Comparison of ENCODE assay signal across 17 mouse cellular contexts in the genomic region with DNA sequence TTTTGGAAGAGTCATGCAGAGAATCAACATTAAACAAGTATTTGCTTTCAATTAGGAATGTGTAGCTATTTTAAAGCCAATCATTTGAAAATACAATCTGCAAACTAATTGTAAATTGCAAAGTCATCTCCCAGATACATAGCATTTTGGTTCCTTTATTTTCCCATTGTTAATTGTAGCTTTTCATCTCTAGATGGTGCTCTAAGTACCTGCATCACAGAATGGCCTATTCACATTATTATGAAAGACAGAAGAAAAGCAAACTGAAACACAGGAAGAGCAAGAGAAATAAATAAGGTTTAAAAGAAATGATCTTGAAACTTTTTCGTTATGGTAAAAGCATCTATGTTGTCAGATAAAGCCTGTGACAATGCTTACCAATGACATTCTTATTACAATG.
DNase-seq lines count a peak whose midpoint lies in the region; ATAC-seq and TF ChIP-seq lines count a peak whose summit lies in the region.
"Had no signal": no experiment of that assay in that cellular context is flagged by ENCODE, and none has a peak within 500 bp of the region (broad histone marks: within the 10 kb centered on the region; RNA-seq: fewer than 3 reads in every experiment).

No protein-coding gene starts in this region.

- no peaks in the 10 kb centered on the region for H3K4me1 ChIP-seq in limb, embryonic 14.5 days (ENCODE audit: control insufficient read depth, insufficient read depth, low read length)
- H3K4me1 ChIP-seq in limb, embryonic 10.5 days: no peaks in the 10 kb centered on the region
- H3K4me1 ChIP-seq: heart, embryonic 15.5 days; hindbrain, embryonic 15.5 days; midbrain, embryonic 12.5 days had no signal

- H3K36me3 ChIP-seq in limb, embryonic 14.5 days (ENCODE audit: control insufficient read depth, insufficient read depth, low read length): no peaks in the 10 kb centered on the region
- no peaks in the 10 kb centered on the region for H3K36me3 ChIP-seq in limb, embryonic 10.5 days
- H3K36me3 ChIP-seq: heart, embryonic 15.5 days; hindbrain, embryonic 15.5 days; midbrain, embryonic 12.5 days had no signal

- H3K4me3 ChIP-seq in limb, embryonic 14.5 days (replicated peaks; ENCODE audit: low read length): no peak overlapping the region
- H3K4me3 ChIP-seq in limb, embryonic 10.5 days: no peak overlapping the region
- H3K4me3 ChIP-seq: heart, embryonic 15.5 days; hindbrain, embryonic 15.5 days; midbrain, embryonic 12.5 days had no signal

- no peak overlapping the region for H3K27ac ChIP-seq in limb, embryonic 14.5 days (replicated peaks; ENCODE audit: low read depth, low read length)
- H3K27ac ChIP-seq in limb, embryonic 10.5 days: no peak overlapping the region
- H3K27ac ChIP-seq: heart, embryonic 15.5 days; hindbrain, embryonic 15.5 days; macrophage; midbrain, embryonic 12.5 days had no signal

- no peak overlapping the region for H3K9ac ChIP-seq in limb, embryonic 14.5 days (ENCODE audit: low read depth, low read length, severe bottlenecking)
- H3K9ac ChIP-seq: heart, embryonic 15.5 days; hindbrain, embryonic 15.5 days; midbrain, embryonic 12.5 days had no signal

- peak; percentile 80; the same call in 1 of the 2 replicates for ATAC-seq in frontal cortex, adult (ENCODE audit: low TSS enrichment)
- no peak for ATAC-seq in limb, embryonic 14.5 days (ENCODE audit: low FRiP score, low read depth)
- ATAC-seq: activated CD4-positive, CD25-positive, alpha-beta regulatory T cell, adult 4 months had no signal

- no peak for TF ChIP-seq POLR2A in limb, embryonic 14.5 days (IDR thresholded peaks at IDR 0.05; ENCODE audit: borderline replicate concordance, extremely low read depth, insufficient read depth, insufficient read length)

- H3K9me3 ChIP-seq in limb, embryonic 14.5 days (ENCODE audit: control insufficient read depth, low read length): no peaks in the 10 kb centered on the region
- no peaks in the 10 kb centered on the region for H3K9me3 ChIP-seq in limb, embryonic 10.5 days (replicated peaks)
- H3K9me3 ChIP-seq: heart, embryonic 15.5 days; hindbrain, embryonic 15.5 days; midbrain, embryonic 12.5 days had no signal

- H3K4me2 ChIP-seq in limb, embryonic 14.5 days (replicated peaks; ENCODE audit: low read depth, low read length, severe bottlenecking): no peak overlapping the region
- H3K4me2 ChIP-seq: heart, embryonic 15.5 days; hindbrain, embryonic 15.5 days; midbrain, embryonic 12.5 days had no signal

- 80% methylated on average over 1 of the region's 1 CpGs for WGBS in limb, embryonic 14.5 days
- 87% methylated on average over 1 of the region's 1 CpGs for WGBS in limb, embryonic 10.5 days

- no peak for DNase-seq in frontal cortex, postnatal 25 days (ENCODE audit: low spot score in 2 of 2)
- peak; percentile 8 for DNase-seq in limb, embryonic 14.5 days (ENCODE audit: low spot score)
- DNase-seq in limb, embryonic 10.5 days (ENCODE audit: low spot score): no peak
- DNase-seq in adipocyte (ENCODE audit: low spot score): peak; percentile 14
- peak; percentile 11 for DNase-seq in telencephalon, adult 2 months (ENCODE audit: low read depth, low spot score)
- DNase-seq in adrenal gland, postnatal 14 days: no peak
- DNase-seq: cerebellum, adult 8-10 months; kidney, adult 9 months; liver; lung, adult 18-20 months had no signal

- H3K27me3 ChIP-seq in limb, embryonic 14.5 days (ENCODE audit: control insufficient read depth, insufficient read depth, low read length): no peaks in the 10 kb centered on the region
- H3K27me3 ChIP-seq in limb, embryonic 10.5 days (ENCODE audit: low read depth, poor library complexity, severe bottlenecking): no peaks in the 10 kb centered on the region
- H3K27me3 ChIP-seq: CH12.LX; heart, embryonic 15.5 days; hindbrain, embryonic 15.5 days; midbrain, embryonic 12.5 days had no signal

Comparison
In these comparisons a context has a peak if more than half of its experiments do, and no peak if none do; other contexts are left out.
1. DNase-seq: peak in limb, embryonic 14.5 days (single experiment), adipocyte (single experiment) and telencephalon, adult 2 months (single experiment); none in frontal cortex, postnatal 25 days (0 of 2), limb, embryonic 10.5 days (single experiment) and adrenal gland, postnatal 14 days (single experiment).